Mouse (Mus musculus): ENCODE data around the gene Pth1r.

- TF ChIP-seq GATA1 (IDR thresholded peaks at IDR 0.05; ENCODE audit: borderline replicate concordance, low read length) = no peak
- TF ChIP-seq FLI1 (IDR thresholded peaks at IDR 0.05; ENCODE audit: low read length) = no peak
These were observed 14.3 kb downstream of the Pth1r start for GRCm38 (mm10) chr9:110732623-110733022.

All from megakaryocyte, embryonic 14.5 days (primary cell).